In the genomic region with DNA sequence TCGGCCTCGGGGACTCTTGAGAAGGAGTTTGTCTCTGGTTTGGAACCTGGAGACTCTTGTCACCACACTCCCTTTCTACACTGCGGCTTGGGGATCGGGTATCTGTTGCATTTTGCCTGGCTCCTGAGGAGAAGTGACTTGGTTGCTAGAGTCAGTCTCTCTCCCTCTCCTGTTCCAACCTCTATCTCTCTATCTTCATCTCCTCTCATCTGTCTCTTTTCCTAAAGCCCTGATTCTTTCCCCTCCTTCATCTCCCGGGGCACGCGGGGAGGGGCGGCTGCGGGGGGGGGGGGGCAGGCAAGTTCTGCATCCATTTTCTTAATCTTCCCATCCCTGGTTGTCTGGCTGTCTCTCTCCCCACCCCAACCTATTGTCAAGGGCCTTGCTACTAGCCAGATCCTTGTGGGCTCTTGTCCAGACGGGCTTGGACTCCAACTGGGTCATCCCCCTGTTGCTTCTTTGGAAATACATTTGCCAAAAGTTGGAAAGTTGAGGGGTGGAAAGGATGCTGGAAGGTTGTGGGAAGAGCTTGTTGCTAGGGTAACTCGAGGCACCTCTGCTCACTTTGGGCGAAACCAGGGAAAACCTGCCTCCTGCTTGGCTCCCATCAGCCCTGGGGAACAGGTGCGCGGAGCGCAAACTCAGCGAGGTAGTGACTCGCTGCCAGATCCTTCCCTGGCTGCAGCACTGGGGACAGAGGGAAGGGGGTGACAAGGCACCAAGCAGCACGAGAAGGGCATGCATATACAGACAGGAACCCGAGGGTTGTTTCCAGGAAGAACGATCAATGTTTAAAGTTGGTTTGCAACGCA, we compare ENCODE assay signal across 9 mouse cellular contexts. TPM values are rescaled to one million over a fixed set of nuclear protein-coding genes. Genes with fewer than 3 reads are reported as not detected.
A peak's percentile ranks its signal among the peaks of the same experiment; 100 is the strongest.
DNase-seq lines count a peak whose midpoint lies in the region; ATAC-seq and TF ChIP-seq lines count a peak whose summit lies in the region.
"Had no signal": no experiment of that assay in that cellular context is flagged by ENCODE, and none has a peak within 500 bp of the region (broad histone marks: within the 10 kb centered on the region; RNA-seq: fewer than 3 reads in every experiment).

No protein-coding gene starts in this region.

- H3K4me3 ChIP-seq in testis, adult 2 months (ENCODE audit: control insufficient read depth, low read depth, low read length), result peak overlapping the region; percentile 41
- H3K4me3 ChIP-seq in lung, adult 2 months (replicated peaks; ENCODE audit: extremely low read depth, low read depth, low read length), result no peak overlapping the region
- H3K4me3 ChIP-seq: erythroblast, embryonic 14.5 days had no signal

- no peak overlapping the region for H3K27ac ChIP-seq in testis, adult 2 months (ENCODE audit: control insufficient read depth, insufficient read depth, low read depth, low read length)

- TF ChIP-seq POLR2A in testis, adult 2 months (IDR thresholded peaks at IDR 0.05; ENCODE audit: control insufficient read depth, low read depth, low read length), result no peak
- TF ChIP-seq POLR2A in lung, adult 2 months (IDR thresholded peaks at IDR 0.05; ENCODE audit: borderline replicate concordance, extremely low read depth, low read depth, low read length), result no peak

- TF ChIP-seq CTCF in testis, adult 2 months (IDR thresholded peaks at IDR 0.05; ENCODE audit: control insufficient read depth, insufficient read depth, insufficient replicate concordance, low read depth, low read length), result no peak
- no peak for TF ChIP-seq CTCF in lung, adult 2 months (IDR thresholded peaks at IDR 0.05; ENCODE audit: insufficient read depth, low read length)

- no peak for DNase-seq in frontal cortex, postnatal 25 days (ENCODE audit: low spot score in 2 of 2)
- DNase-seq in testis, postnatal 10 days (ENCODE audit: low spot score), result no peak
- DNase-seq in left cerebral cortex, postnatal 25 days (ENCODE audit: low spot score in 2 of 2), result peak; percentile 11 to 20
- DNase-seq in retina, postnatal 1 day, result peak; percentile 22
- DNase-seq in spleen, postnatal 14 days (ENCODE audit: low spot score in 2 of 2), result no peak
- no peak for DNase-seq in lung, adult 2 months

- peak; percentile 35; the same call in 1 of the 2 replicates for ATAC-seq in frontal cortex, adult (ENCODE audit: low TSS enrichment)

- H3K4me1 ChIP-seq in testis, adult 2 months (ENCODE audit: control insufficient read depth, insufficient read depth, low read length), result peaks cover 4% of the 10 kb centered on the region; the same call in 1 of the 2 replicates
- H3K4me1 ChIP-seq in lung, adult 2 months (ENCODE audit: control insufficient read depth, insufficient read depth, low read length), result no peaks in the 10 kb centered on the region

- 8% methylated on average over 21 of the region's 21 CpGs for WGBS in lung, adult 2 months

- H3K36me3 ChIP-seq in testis, adult 2 months (ENCODE audit: control insufficient read depth, insufficient read depth, low read length), result no peaks in the 10 kb centered on the region

- no peaks in the 10 kb centered on the region for H3K27me3 ChIP-seq in testis, adult 2 months (ENCODE audit: control insufficient read depth, insufficient read depth, low read length)

- intact Hi-C loops in left cerebral cortex, postnatal 25 days (cut with DNase I), result no loop called here

RNA-seq across cellular contexts. Expression of gene Slc44a5, which starts 0.9 kb away (rescaled TPM):
- 3.0 and 3.7 TPM in 2 replicates for polyA plus RNA-seq in testis, adult 2 months (2012; rRNA removed)
- 10 to 100 TPM in 1 of 2 experiments, 1 to 10 TPM in 1; 8.7 to 10.3 TPM for total RNA-seq in left cerebral cortex, postnatal 25 days (2021)
- polyA plus RNA-seq in lung, adult 2 months (2012; rRNA removed), result 0.05 TPM in 1 of 2 replicates, not detected in the other
- polyA plus RNA-seq: erythroblast, embryonic 14.5 days had no signal

RNA-seq across cellular contexts. Expression of gene Acadm, which starts 29.7 kb away (rescaled TPM):
- 13.3 and 13.7 TPM in 2 replicates for polyA plus RNA-seq in testis, adult 2 months (2012; rRNA removed)
- total RNA-seq in left cerebral cortex, postnatal 25 days (2021), result 10 to 100 TPM; 39.9 to 46.3 TPM
- 27.1 and 62.3 TPM in 2 replicates for polyA plus RNA-seq in lung, adult 2 months (2012; rRNA removed)

Comparison
In these comparisons a context has a peak if more than half of its experiments do, and no peak if none do; other contexts are left out.
1. DNase-seq: peak in left cerebral cortex, postnatal 25 days (2 of 2) and retina, postnatal 1 day (single experiment); none in frontal cortex, postnatal 25 days (0 of 2), testis, postnatal 10 days (single experiment), spleen, postnatal 14 days (0 of 2) and lung, adult 2 months (single experiment).